Mouse (Mus musculus) limb, embryonic 14.5 days (tissue): ENCODE results near the gene Pex10. TPM values are rescaled to one million over a fixed set of nuclear protein-coding genes. Genes with fewer than 3 reads are reported as not detected.

ENCODE experiments used
- ATAC-seq: fragments of 200-750 bp; cut with Nextera tagmentation; 2 replicates; pipeline ENCODE4 v1.8.0; 2017; ENCODE audit warnings: low read depth, moderate number of reproducible peaks, moderate TSS enrichment; ENCODE audit not compliant: low FRiP score
- DNase-seq: peaks from one replicate; pipeline ENCODE4 v3.0.0-alpha.2; 2015; ENCODE audit warnings: low spot score
- H3K27ac ChIP-seq: fragments of 300-500 bp; sonication (generic); replicated peaks from 2 replicates; pipeline ENCODE4 v1.5.1; 2014; ENCODE audit warnings: low read depth, mild to moderate bottlenecking, low read length, moderate library complexity, mixed read lengths
- H3K27me3 ChIP-seq: fragments of 300-500 bp; sonication (generic); 2 replicates; pipeline ENCODE4 v1.6.1; 2014; ENCODE audit warnings: low read length, mixed read lengths; ENCODE audit not compliant: control insufficient read depth, insufficient read depth
- H3K36me3 ChIP-seq: fragments of 300-500 bp; sonication (generic); 2 replicates; pipeline ENCODE4 v1.6.1; 2014; ENCODE audit warnings: mild to moderate bottlenecking, low read length, moderate library complexity, mixed read lengths; ENCODE audit not compliant: control insufficient read depth, insufficient read depth
- H3K4me1 ChIP-seq: fragments of 300-500 bp; sonication (generic); 2 replicates; pipeline ENCODE4 v1.6.1; 2014; ENCODE audit warnings: antibody characterized with exemption, low read length, mixed read lengths; ENCODE audit not compliant: control insufficient read depth, insufficient read depth
- H3K4me2 ChIP-seq: fragments of 300-500 bp; sonication (generic); replicated peaks from 2 replicates; pipeline ENCODE4 v1.6.1; 2014; ENCODE audit warnings: low read depth, mild to moderate bottlenecking, low read length, moderate library complexity; ENCODE audit not compliant: severe bottlenecking
- H3K4me3 ChIP-seq: fragments of 300-500 bp; sonication (generic); replicated peaks from 2 replicates; pipeline ENCODE4 v1.5.1; 2014; ENCODE audit warnings: low read length
- H3K9ac ChIP-seq: fragments of 300-500 bp; sonication (generic); 2 replicates; pipeline ENCODE4 v1.6.1; 2014; ENCODE audit warnings: mild to moderate bottlenecking, low read depth, low read length, moderate library complexity; ENCODE audit not compliant: severe bottlenecking
- H3K9me3 ChIP-seq: fragments of 300-500 bp; sonication (generic); 2 replicates; pipeline ENCODE4 v1.6.1; 2016; ENCODE audit warnings: low read length; ENCODE audit not compliant: control insufficient read depth
- POLR2A ChIP-seq: fragments of 200-500 bp; IDR thresholded peaks from 2 replicates; pipeline ENCODE4 v1.8.0; 2012; ENCODE audit warnings: inconsistent platforms, mild to moderate bottlenecking, moderate library complexity, borderline replicate concordance; ENCODE audit not compliant: insufficient read depth, insufficient read length; ENCODE audit errors: extremely low read depth
- WGBS: fragments of 180-500 bp; shearing (Covaris S2); extraction: QIAGEN DNeasy Blood & Tissue Kit; methylation state at CpG from one replicate; pipeline ENCODE4 v1.1.7; 2014; 5-methylcytosine and 5-hydroxymethylcytosine counted together
- polyA plus RNA-seq, 2 experiments: library from polyadenylated mRNA; depleted of rRNA in 1 of 2; stranded (reverse) in 1 of 2; unstranded in 1 of 2; fragments of >200 nt; fragmentation: Nextera tagmentation in 1 of 2; extraction: Ambion mirVana in 1 of 2; gene quantifications; 2 replicates each; pipeline versions ENCODE4 v1.2.1 to v1.2.3; 2012 to 2014

Gene Pex10
- polyA plus RNA-seq, 2 experiments: 6.7 to 24.4 TPM

GRCm38 (mm10) chr4:155089241-155089640 is 22.4 kb downstream of the Pex10 start:
- 90% methylated on average over 5 of the region's 5 CpGs for WGBS
- no peak for TF ChIP-seq POLR2A

GRCm38 (mm10) chr4:155090147-155090546 is 23.3 kb downstream of the Pex10 start:
- no peak overlapping the region for H3K4me2 ChIP-seq
- 96% methylated on average over 4 of the region's 4 CpGs for WGBS
- ATAC-seq: no peak

More at GRCm38 (mm10) chr4:155089241-155089640, 22.4 kb downstream of the Pex10 start:
- no peaks in the 10 kb centered on the region for H3K27me3 ChIP-seq
- no peaks in the 10 kb centered on the region for H3K9me3 ChIP-seq
- H3K9ac ChIP-seq: no peak overlapping the region
- no peak overlapping the region for H3K4me2 ChIP-seq
- DNase-seq (no peak), ATAC-seq (no peak)
- peaks cover 18% of the 10 kb centered on the region for H3K36me3 ChIP-seq
- H3K27ac ChIP-seq: no peak overlapping the region
- peaks cover 18% of the 10 kb centered on the region for H3K4me1 ChIP-seq
- H3K4me3 ChIP-seq: no peak overlapping the region

GRCm38 (mm10) chr4:155090688-155091449 is 24.1 kb downstream of the Pex10 start:
- H3K27me3 ChIP-seq: no peaks in the 10 kb centered on the region
- no peak for TF ChIP-seq POLR2A
- ATAC-seq (no peak), DNase-seq (no peak)
- H3K9ac ChIP-seq: no peak overlapping the region
- no peak overlapping the region for H3K4me2 ChIP-seq
- 93% methylated on average over 13 of the region's 13 CpGs for WGBS
- peaks cover 18% of the 10 kb centered on the region for H3K36me3 ChIP-seq
- no peaks in the 10 kb centered on the region for H3K9me3 ChIP-seq
- no peak overlapping the region for H3K27ac ChIP-seq
- peaks cover 12% of the 10 kb centered on the region for H3K4me1 ChIP-seq
- H3K4me3 ChIP-seq: no peak overlapping the region

More at GRCm38 (mm10) chr4:155090147-155090546, 23.3 kb downstream of the Pex10 start:
- Histone ChIP-seq H3K9ac (no peak overlapping the region), H3K4me1 (peaks cover 12% of the 10 kb centered on the region), H3K4me3 (no peak overlapping the region), H3K27ac (no peak overlapping the region), H3K36me3 (peaks cover 18% of the 10 kb centered on the region), H3K9me3 (no peaks in the 10 kb centered on the region), H3K27me3 (no peaks in the 10 kb centered on the region)
- TF ChIP-seq POLR2A: no peak
- no peak for DNase-seq

GRCm38 (mm10) chr4:155092718-155093430 is 26.1 kb downstream of the Pex10 start:
- Histone ChIP-seq H3K9me3 (no peaks in the 10 kb centered on the region), H3K27ac (no peak overlapping the region), H3K4me3 (no peak overlapping the region), H3K9ac (no peak overlapping the region), H3K27me3 (no peaks in the 10 kb centered on the region), H3K36me3 (peaks cover 18% of the 10 kb centered on the region), H3K4me2 (no peak overlapping the region), H3K4me1 (peaks cover 4% of the 10 kb centered on the region; the same call in 1 of the 2 replicates)
- DNase-seq (no peak), ATAC-seq (no peak)
- no peak for TF ChIP-seq POLR2A
- WGBS: 87% methylated on average over 19 of the region's 19 CpGs

- WGBS: 78% methylated on average over 7 of the region's 7 CpGs
- ATAC-seq (no peak), DNase-seq (no peak)
- no peaks in the 10 kb centered on the region for H3K9me3 ChIP-seq
- H3K4me1 ChIP-seq: peaks cover 4% of the 10 kb centered on the region; the same call in 1 of the 2 replicates
- no peak for TF ChIP-seq POLR2A
- H3K4me3 ChIP-seq: no peak overlapping the region
- H3K9ac ChIP-seq: no peak overlapping the region
- H3K27ac ChIP-seq: no peak overlapping the region
- H3K4me2 ChIP-seq: no peak overlapping the region
- H3K36me3 ChIP-seq: peaks cover 18% of the 10 kb centered on the region
- H3K27me3 ChIP-seq: no peaks in the 10 kb centered on the region
Observed at GRCm38 (mm10) chr4:155093431-155094149, 26.8 kb downstream of the Pex10 start.
